Mouse (Mus musculus) lung, adult 2 months (tissue): ENCODE measurements around the gene Atp2a2.

Experiments
- CTCF ChIP-seq: fragments of 200-500 bp; IDR thresholded peaks from 2 replicates; pipeline ENCODE4 v1.5.1; 2011; ENCODE audit warnings: mild to moderate bottlenecking, low read length, control low read depth; ENCODE audit not compliant: insufficient read depth
- POLR2A ChIP-seq: fragments of 200-500 bp; IDR thresholded peaks from 2 replicates; pipeline ENCODE4 v1.6.1; 2011; ENCODE audit warnings: low read depth, mild to moderate bottlenecking, control low read depth, low read length, borderline replicate concordance; ENCODE audit errors: extremely low read depth

DNA sequence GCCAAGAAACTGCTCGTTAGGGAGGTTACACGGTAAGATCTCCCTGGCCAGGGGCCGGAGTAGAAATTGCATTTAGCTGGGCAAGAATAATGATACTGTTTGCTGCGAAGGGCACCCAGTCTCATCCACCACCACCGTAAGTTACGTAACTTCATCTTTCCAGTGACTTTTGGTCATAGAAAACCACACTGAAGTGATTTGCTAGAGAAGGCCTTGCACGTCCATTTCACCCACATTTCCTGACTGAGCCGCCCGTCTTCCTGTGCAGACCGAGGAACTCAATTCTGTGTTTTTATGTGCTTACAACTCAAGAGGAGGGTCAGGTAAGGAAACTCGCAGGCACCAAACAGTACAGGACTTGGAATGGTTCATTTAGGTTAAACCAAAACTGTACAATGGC lies 36.1 kb upstream of the Atp2a2 start:
- TF ChIP-seq CTCF: no peak
- no peak for TF ChIP-seq POLR2A
